Mouse (Mus musculus): ENCODE results near the gene Arhgap32.

GRCm38 (mm10) chr9:32271896-32272444 lies 156.0 kb downstream of the Arhgap32 start:
- TF ChIP-seq POLR2A (IDR thresholded peaks at IDR 0.05; ENCODE audit: control insufficient read depth, extremely low read depth, insufficient read depth, low read length, poor library complexity) (no peak), CTCF (IDR thresholded peaks at IDR 0.05; ENCODE audit: borderline replicate concordance, control insufficient read depth, extremely low read depth, insufficient read depth, low read length, poor library complexity) (no peak)
